11 mouse cellular contexts compared by ENCODE assay signal in genomic region chr14:118796694-118797058, GRCm38 (mm10). TPM values are rescaled to one million over a fixed set of nuclear protein-coding genes. Genes with fewer than 3 reads are reported as not detected.
DNase-seq lines count a peak whose midpoint lies in the region; ATAC-seq and TF ChIP-seq lines count a peak whose summit lies in the region.
"Had no signal": no experiment of that assay in that cellular context is flagged by ENCODE, and none has a peak within 500 bp of the region (broad histone marks: within the 10 kb centered on the region; RNA-seq: fewer than 3 reads in every experiment).

No protein-coding gene starts in this region.

- H3K27me3 ChIP-seq in heart, postnatal 0 days (ENCODE audit: control insufficient read depth, insufficient read depth, low read length), result no peaks in the 10 kb centered on the region
- no peaks in the 10 kb centered on the region for H3K27me3 ChIP-seq in stomach, embryonic 15.5 days (replicated peaks)
- H3K27me3 ChIP-seq in stomach, postnatal 0 days (ENCODE audit: control insufficient read depth, insufficient read depth, low read length), result no peaks in the 10 kb centered on the region
- no peaks in the 10 kb centered on the region for H3K27me3 ChIP-seq in intestine, embryonic 16.5 days (replicated peaks; ENCODE audit: control insufficient read depth, insufficient read depth, low read length)

- no peaks in the 10 kb centered on the region for H3K9me3 ChIP-seq in heart, postnatal 0 days (replicated peaks; ENCODE audit: control insufficient read depth, low read length)
- H3K9me3 ChIP-seq in stomach, embryonic 15.5 days, result no peaks in the 10 kb centered on the region
- H3K9me3 ChIP-seq in stomach, postnatal 0 days (ENCODE audit: control insufficient read depth, low read length), result no peaks in the 10 kb centered on the region
- no peaks in the 10 kb centered on the region for H3K9me3 ChIP-seq in intestine, embryonic 16.5 days (ENCODE audit: control insufficient read depth, low read length)
- H3K9me3 ChIP-seq: midbrain, embryonic 13.5 days had no signal

- no peaks in the 10 kb centered on the region for H3K36me3 ChIP-seq in heart, postnatal 0 days (replicated peaks; ENCODE audit: control insufficient read depth, insufficient read depth, low read length)
- H3K36me3 ChIP-seq in stomach, embryonic 15.5 days, result no peaks in the 10 kb centered on the region
- H3K36me3 ChIP-seq in stomach, postnatal 0 days (ENCODE audit: control insufficient read depth, insufficient read depth, low read length), result no peaks in the 10 kb centered on the region
- no peaks in the 10 kb centered on the region for H3K36me3 ChIP-seq in intestine, embryonic 16.5 days (ENCODE audit: control insufficient read depth, insufficient read depth, low read length)
- H3K36me3 ChIP-seq: midbrain, embryonic 13.5 days had no signal

- ATAC-seq in heart, postnatal 0 days (ENCODE audit: insufficient read depth, low read depth), result no peak
- ATAC-seq in stomach, embryonic 15.5 days (ENCODE audit: insufficient read depth, low FRiP score, low read depth), result no peak
- no peak for ATAC-seq in stomach, postnatal 0 days (ENCODE audit: low FRiP score, low TSS enrichment)
- 0 out of 2 replicates have a peak, but pooled peaks have one; percentile 3 for ATAC-seq in intestine, embryonic 16.5 days
- ATAC-seq: midbrain, embryonic 13.5 days had no signal

- no peak for DNase-seq in heart, postnatal 0 days (ENCODE audit: low spot score)
- no peak for DNase-seq in heart, postnatal 14 days
- no peak for DNase-seq in stomach, postnatal 0 days (ENCODE audit: low spot score)
- DNase-seq in gastrocnemius, postnatal 25 days, result no peak
- no peak for DNase-seq in kidney, adult 9 months
- DNase-seq: cerebellum, postnatal 25 days; heart, postnatal 4 days; lung, postnatal 4 days had no signal

- peak overlapping the region; percentile 15; the same call in 1 of the 2 replicates for H3K4me2 ChIP-seq in heart, postnatal 0 days (ENCODE audit: low read depth, low read length)
- no peak overlapping the region for H3K4me2 ChIP-seq in stomach, embryonic 15.5 days
- H3K4me2 ChIP-seq in stomach, postnatal 0 days (replicated peaks; ENCODE audit: low read depth), result no peak overlapping the region
- H3K4me2 ChIP-seq in intestine, embryonic 16.5 days (ENCODE audit: low read depth, low read length), result no peak overlapping the region
- H3K4me2 ChIP-seq: midbrain, embryonic 13.5 days had no signal

- H3K27ac ChIP-seq in heart, postnatal 0 days (ENCODE audit: low read depth), result peak overlapping the region; percentile 43; the same call in 1 of the 2 replicates
- H3K27ac ChIP-seq in stomach, embryonic 15.5 days, result peak overlapping the region; percentile 40; the same call in 1 of the 2 replicates
- H3K27ac ChIP-seq in stomach, postnatal 0 days (replicated peaks), result no peak overlapping the region
- no peak overlapping the region for H3K27ac ChIP-seq in intestine, embryonic 16.5 days (ENCODE audit: low read length)
- H3K27ac ChIP-seq: midbrain, embryonic 13.5 days had no signal

- 0 out of 2 replicates have a peak, but pooled peaks cover 3% of the 10 kb centered on the region for H3K4me1 ChIP-seq in heart, postnatal 0 days (ENCODE audit: control insufficient read depth, insufficient read depth)
- peaks cover 4% of the 10 kb centered on the region; the same call in 1 of the 2 replicates for H3K4me1 ChIP-seq in stomach, embryonic 15.5 days
- no peaks in the 10 kb centered on the region for H3K4me1 ChIP-seq in stomach, postnatal 0 days (replicated peaks; ENCODE audit: control insufficient read depth, insufficient read depth)
- H3K4me1 ChIP-seq in intestine, embryonic 16.5 days (ENCODE audit: control insufficient read depth, insufficient read depth, low read length), result no peaks in the 10 kb centered on the region

- H3K4me3 ChIP-seq in heart, postnatal 0 days (ENCODE audit: low read depth, low read length), result no peak overlapping the region
- H3K4me3 ChIP-seq in stomach, embryonic 15.5 days (replicated peaks), result no peak overlapping the region
- H3K4me3 ChIP-seq in stomach, postnatal 0 days (ENCODE audit: low read depth, low read length), result no peak overlapping the region
- no peak overlapping the region for H3K4me3 ChIP-seq in intestine, embryonic 16.5 days (ENCODE audit: low read length)
- H3K4me3 ChIP-seq: midbrain, embryonic 13.5 days had no signal

- H3K9ac ChIP-seq in heart, postnatal 0 days (replicated peaks; ENCODE audit: low read depth, low read length), result no peak overlapping the region
- H3K9ac ChIP-seq in stomach, embryonic 15.5 days, result no peak overlapping the region
- H3K9ac ChIP-seq in stomach, postnatal 0 days (ENCODE audit: low read length), result no peak overlapping the region
- H3K9ac ChIP-seq in intestine, embryonic 16.5 days (ENCODE audit: low read depth, low read length), result no peak overlapping the region
- H3K9ac ChIP-seq: midbrain, embryonic 13.5 days had no signal

- no peak for TF ChIP-seq EP300 in heart, postnatal 0 days (IDR thresholded peaks at IDR 0.05; ENCODE audit: low read depth)
- no peak for TF ChIP-seq EP300 in stomach, postnatal 0 days (optimal IDR thresholded peaks at IDR 0.05)

- no peak for TF ChIP-seq CTCF in heart, postnatal 0 days (IDR thresholded peaks at IDR 0.05; ENCODE audit: low read depth)
- TF ChIP-seq CTCF in stomach, postnatal 0 days (IDR thresholded peaks at IDR 0.05; ENCODE audit: low read depth), result no peak

- 37% methylated on average over 5 of the region's 5 CpGs for WGBS in heart, postnatal 0 days
- WGBS in stomach, embryonic 15.5 days, result 41% methylated on average over 5 of the region's 5 CpGs
- WGBS in stomach, postnatal 0 days, result 53% methylated on average over 5 of the region's 5 CpGs
- WGBS in intestine, embryonic 16.5 days, result 56% methylated on average over 5 of the region's 5 CpGs

- intact Hi-C loops in heart, postnatal 14 days (cut with DNase I), result no loop called here

RNA-seq across cellular contexts. Expression of gene Cldn10, which starts 9.0 kb away (rescaled TPM):
- 1.7 TPM in 1 of 2 replicates, not detected in the other for total RNA-seq in heart, postnatal 0 days (2014; rRNA removed; ENCODE audit: low replicate concordance)
- 0.15 and 0.77 TPM in 2 replicates for polyA plus RNA-seq in heart, postnatal 0 days (2015; fragmentation: Nextera tagmentation; extraction: Ambion mirVana)
- total RNA-seq in heart, postnatal 14 days (2021), result under 1 TPM; 0.29 to 0.41 TPM
- polyA plus RNA-seq in stomach, embryonic 15.5 days (2015; fragmentation: Nextera tagmentation; extraction: Ambion mirVana), result 70.1 and 90.5 TPM in 2 replicates
- polyA plus RNA-seq in stomach, postnatal 0 days (2015; fragmentation: Nextera tagmentation; extraction: Ambion mirVana), result 8.2 and 8.4 TPM in 2 replicates
- polyA plus RNA-seq in intestine, embryonic 16.5 days (2015; fragmentation: Nextera tagmentation; extraction: Ambion mirVana), result 21.1 and 23.1 TPM in 2 replicates
- total RNA-seq in gastrocnemius, postnatal 25 days (2021), result not detected

Comparison
In these comparisons a context has a peak if more than half of its experiments do, and no peak if none do; other contexts are left out.
1. H3K27ac ChIP-seq: peak in heart, postnatal 0 days (single experiment) and stomach, embryonic 15.5 days (single experiment); none in stomach, postnatal 0 days (single experiment) and intestine, embryonic 16.5 days (single experiment).